Mouse (Mus musculus) thymus, adult 2 months (tissue): Measurements from ENCODE around the gene Tgm2.

Experiments used
- CTCF ChIP-seq: fragments of 200-500 bp; IDR thresholded peaks from 2 replicates; pipeline ENCODE4 v1.5.1; 2012; ENCODE audit warnings: mild to moderate bottlenecking, control low read depth, low read length, moderate library complexity, borderline replicate concordance; ENCODE audit not compliant: control insufficient read depth, poor library complexity, insufficient read depth; ENCODE audit errors: extremely low read depth
- POLR2A ChIP-seq: fragments of 200-500 bp; IDR thresholded peaks from 2 replicates; pipeline ENCODE4 v1.6.1; 2012; ENCODE audit warnings: mild to moderate bottlenecking, low read length, control low read depth, moderate library complexity; ENCODE audit not compliant: control insufficient read depth, poor library complexity, insufficient read depth; ENCODE audit errors: extremely low read depth

DNA sequence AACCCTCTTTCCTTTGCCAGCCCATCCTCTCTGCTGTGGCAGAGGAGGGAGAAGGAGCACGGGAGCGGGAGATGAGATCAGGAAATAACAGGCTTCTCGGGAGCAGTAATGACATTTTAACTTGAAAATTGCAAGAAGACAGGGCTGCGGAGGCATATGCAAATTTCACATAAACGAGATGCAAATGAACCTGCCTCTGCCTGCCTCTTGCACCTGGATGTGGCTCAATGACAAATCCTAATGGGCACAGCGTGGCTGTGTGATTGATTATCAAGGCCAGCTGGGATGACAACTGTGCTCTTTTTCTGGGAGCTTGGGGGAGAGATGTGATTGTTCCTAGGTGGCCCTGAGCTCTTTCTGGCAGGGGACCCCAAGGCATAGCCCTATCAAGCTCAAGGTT lies 35.7 kb upstream of the Tgm2 start:
- no peak for TF ChIP-seq POLR2A
- no peak for TF ChIP-seq CTCF
